Mouse (Mus musculus): ENCODE data around the gene Limk2. TPM values are rescaled to one million over a fixed set of nuclear protein-coding genes. Genes with fewer than 3 reads are reported as not detected.

Limk2 gene
- polyA plus RNA-seq, 1 experiment from 2014 or later, result 49.1 TPM

- peaks cover 17% of the 10 kb centered on the region for H3K4me1 ChIP-seq (ENCODE audit: insufficient read depth)
- ATAC-seq (ENCODE audit: insufficient read depth) (peak; percentile 58), DNase-seq (no peak)
- no peaks in the 10 kb centered on the region for H3K27me3 ChIP-seq (ENCODE audit: insufficient read depth, low read length)
- H3K4me2 ChIP-seq, result peak overlapping the region; percentile 92
- 19% methylated on average over 7 of the region's 7 CpGs for WGBS
- no peak for TF ChIP-seq CTCF (IDR thresholded peaks at IDR 0.05; ENCODE audit: low read depth)
- peak overlapping the region; percentile 52 for H3K4me3 ChIP-seq (ENCODE audit: low read depth, low read length)
- H3K9ac ChIP-seq, result peak overlapping the region; percentile 66
- H3K27ac ChIP-seq (ENCODE audit: low read depth), result peak overlapping the region; percentile 51; the same call in 1 of the 2 replicates
- H3K36me3 ChIP-seq (ENCODE audit: insufficient read depth), result no peaks in the 10 kb centered on the region
- H3K9me3 ChIP-seq (ENCODE audit: low read depth, low read length), result no peaks in the 10 kb centered on the region
Observed at GRCm38 (mm10) chr11:3371599-3372295, 37.2 kb downstream of the Limk2 start.

- Histone ChIP-seq H3K36me3 (ENCODE audit: insufficient read depth) (no peaks in the 10 kb centered on the region), H3K4me2 (peak overlapping the region; percentile 92), H3K27ac (ENCODE audit: low read depth) (peak overlapping the region; percentile 72), H3K4me1 (ENCODE audit: insufficient read depth) (peaks cover 17% of the 10 kb centered on the region), H3K9me3 (ENCODE audit: low read depth, low read length) (no peaks in the 10 kb centered on the region), H3K27me3 (ENCODE audit: insufficient read depth, low read length) (no peaks in the 10 kb centered on the region), H3K4me3 (ENCODE audit: low read depth, low read length) (peak overlapping the region; percentile 52), H3K9ac (peak overlapping the region; percentile 66)
- ATAC-seq (ENCODE audit: insufficient read depth) (peak; percentile 93), DNase-seq (peak; percentile 92)
- TF ChIP-seq CTCF (IDR thresholded peaks at IDR 0.05; ENCODE audit: low read depth), result no peak
- 2% methylated on average over 27 of the region's 27 CpGs for WGBS
Observed at GRCm38 (mm10) chr11:3370928-3371598, 37.9 kb downstream of the Limk2 start.

- Histone ChIP-seq H3K36me3 (ENCODE audit: insufficient read depth) (no peaks in the 10 kb centered on the region), H3K4me3 (ENCODE audit: low read depth, low read length) (peak overlapping the region; percentile 52), H3K9ac (peak overlapping the region; percentile 66; the same call in 1 of the 2 replicates), H3K27me3 (ENCODE audit: insufficient read depth, low read length) (no peaks in the 10 kb centered on the region), H3K27ac (ENCODE audit: low read depth) (peak overlapping the region; percentile 72), H3K9me3 (ENCODE audit: low read depth, low read length) (no peaks in the 10 kb centered on the region), H3K4me2 (peak overlapping the region; percentile 92), H3K4me1 (ENCODE audit: insufficient read depth) (peaks cover 17% of the 10 kb centered on the region)
- no peak for TF ChIP-seq CTCF (IDR thresholded peaks at IDR 0.05; ENCODE audit: low read depth)
- 51% methylated on average over 2 of the region's 2 CpGs for WGBS
- no peak for ATAC-seq (ENCODE audit: insufficient read depth)
- DNase-seq, result no peak
Observed at GRCm38 (mm10) chr11:3370162-3370561, 38.8 kb downstream of the Limk2 start.

GRCm38 (mm10) chr11:3369449-3369848 is 39.5 kb downstream of the Limk2 start:
- 64% methylated on average over 5 of the region's 5 CpGs for WGBS
- H3K4me2 ChIP-seq, result peak overlapping the region; percentile 92
- TF ChIP-seq CTCF (IDR thresholded peaks at IDR 0.05; ENCODE audit: low read depth), result no peak
- peak overlapping the region; percentile 72; the same call in 1 of the 2 replicates for H3K27ac ChIP-seq (ENCODE audit: low read depth)
- H3K9me3 ChIP-seq (ENCODE audit: low read depth, low read length), result no peaks in the 10 kb centered on the region
- no peaks in the 10 kb centered on the region for H3K36me3 ChIP-seq (ENCODE audit: insufficient read depth)
- H3K9ac ChIP-seq, result no peak overlapping the region
- H3K4me1 ChIP-seq (ENCODE audit: insufficient read depth), result peaks cover 10% of the 10 kb centered on the region
- H3K27me3 ChIP-seq (ENCODE audit: insufficient read depth, low read length), result no peaks in the 10 kb centered on the region
- no peak for DNase-seq
- no peak for ATAC-seq (ENCODE audit: insufficient read depth)
- H3K4me3 ChIP-seq (ENCODE audit: low read depth, low read length), result no peak overlapping the region

GRCm38 (mm10) chr11:3368983-3369382 is 40.0 kb downstream of the Limk2 start:
- Histone ChIP-seq H3K4me3 (ENCODE audit: low read depth, low read length) (no peak overlapping the region), H3K27me3 (ENCODE audit: insufficient read depth, low read length) (no peaks in the 10 kb centered on the region), H3K27ac (ENCODE audit: low read depth) (0 out of 2 replicates have a peak overlapping the region, but pooled peaks have one; percentile 72), H3K4me1 (ENCODE audit: insufficient read depth) (peaks cover 8% of the 10 kb centered on the region), H3K9ac (no peak overlapping the region), H3K36me3 (ENCODE audit: insufficient read depth) (no peaks in the 10 kb centered on the region), H3K4me2 (peak overlapping the region; percentile 92), H3K9me3 (ENCODE audit: low read depth, low read length) (no peaks in the 10 kb centered on the region)
- ATAC-seq (ENCODE audit: insufficient read depth) (no peak), DNase-seq (no peak)
- WGBS, result 34% methylated on average over 7 of the region's 7 CpGs
- no peak for TF ChIP-seq CTCF (IDR thresholded peaks at IDR 0.05; ENCODE audit: low read depth)

GRCm38 (mm10) chr11:3366411-3366810 is 42.6 kb downstream of the Limk2 start:
- Histone ChIP-seq H3K9me3 (ENCODE audit: low read depth, low read length) (0 out of 2 replicates have a peak, but pooled peaks cover 3% of the 10 kb centered on the region), H3K4me1 (ENCODE audit: insufficient read depth) (no peaks in the 10 kb centered on the region; the same call in 1 of the 2 replicates), H3K36me3 (ENCODE audit: insufficient read depth) (no peaks in the 10 kb centered on the region), H3K9ac (no peak overlapping the region), H3K4me3 (ENCODE audit: low read depth, low read length) (no peak overlapping the region), H3K27ac (ENCODE audit: low read depth) (no peak overlapping the region), H3K27me3 (ENCODE audit: insufficient read depth, low read length) (no peaks in the 10 kb centered on the region), H3K4me2 (no peak overlapping the region)
- WGBS, result 89% methylated on average over 7 of the region's 7 CpGs
- no peak for ATAC-seq (ENCODE audit: insufficient read depth)
- no peak for DNase-seq
- no peak for TF ChIP-seq CTCF (IDR thresholded peaks at IDR 0.05; ENCODE audit: low read depth)

DNA sequence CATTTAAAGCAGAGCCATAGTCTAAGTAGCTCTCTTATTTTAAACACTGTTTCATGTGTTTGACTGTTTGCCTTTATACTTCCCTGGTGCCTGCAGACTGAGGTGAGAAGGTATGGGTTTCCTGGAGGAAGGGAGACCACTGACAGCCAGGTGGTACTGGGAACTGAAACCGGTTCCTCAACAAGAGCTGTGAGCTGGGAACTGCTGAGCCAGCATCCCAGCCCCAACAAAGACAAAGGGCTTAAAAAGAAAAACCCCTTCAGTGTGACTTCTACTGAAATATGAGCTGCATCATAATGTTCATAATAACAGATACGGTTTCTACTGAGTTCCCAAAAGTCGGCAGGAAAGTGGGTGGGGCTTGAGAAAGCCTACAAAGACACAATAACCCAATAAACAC is 46.1 kb downstream of the Limk2 start:
- Histone ChIP-seq H3K27ac (ENCODE audit: low read depth) (no peak overlapping the region), H3K9me3 (ENCODE audit: low read depth, low read length) (0 out of 2 replicates have a peak, but pooled peaks cover 3% of the 10 kb centered on the region), H3K4me3 (ENCODE audit: low read depth, low read length) (no peak overlapping the region), H3K27me3 (ENCODE audit: insufficient read depth, low read length) (no peaks in the 10 kb centered on the region), H3K36me3 (ENCODE audit: insufficient read depth) (peaks cover 23% of the 10 kb centered on the region), H3K4me2 (no peak overlapping the region), H3K4me1 (ENCODE audit: insufficient read depth) (no peaks in the 10 kb centered on the region), H3K9ac (no peak overlapping the region)
- DNase-seq (no peak), ATAC-seq (ENCODE audit: insufficient read depth) (no peak)
- WGBS, result 55% methylated on average over 3 of the region's 3 CpGs
- no peak for TF ChIP-seq CTCF (IDR thresholded peaks at IDR 0.05; ENCODE audit: low read depth)

Data from lung, embryonic 14.5 days (tissue).